Mouse (Mus musculus) neural tube, embryonic 12.5 days (tissue): ENCODE measurements around the gene Dennd1b. TPM values are rescaled to one million over a fixed set of nuclear protein-coding genes. Genes with fewer than 3 reads are reported as not detected.

ENCODE experiments used
- ATAC-seq: fragments of 200-750 bp; cut with Nextera tagmentation; 2 replicates; pipeline ENCODE4 v1.8.0; 2017; ENCODE audit warnings: low read depth, mild to moderate bottlenecking, moderate TSS enrichment, moderate library complexity; ENCODE audit not compliant: low FRiP score
- H3K27ac ChIP-seq: fragments of 300-500 bp; sonication (generic); 2 replicates; pipeline ENCODE4 v1.5.1; 2016
- H3K27me3 ChIP-seq: fragments of 300-500 bp; sonication (generic); replicated peaks from 2 replicates; pipeline ENCODE4 v1.6.1; 2016; ENCODE audit warnings: mild to moderate bottlenecking
- H3K36me3 ChIP-seq: fragments of 300-500 bp; sonication (generic); 2 replicates; pipeline ENCODE4 v1.6.1; 2016; ENCODE audit warnings: mild to moderate bottlenecking
- H3K4me1 ChIP-seq: fragments of 300-500 bp; sonication (generic); 2 replicates; pipeline ENCODE4 v1.6.1; 2016
- H3K4me2 ChIP-seq: fragments of 300-500 bp; sonication (generic); replicated peaks from 2 replicates; pipeline ENCODE4 v1.6.1; 2016; ENCODE audit warnings: mild to moderate bottlenecking
- H3K4me3 ChIP-seq: fragments of 300-500 bp; sonication (generic); 2 replicates; pipeline ENCODE4 v1.5.1; 2016
- H3K9ac ChIP-seq: fragments of 300-500 bp; sonication (generic); 2 replicates; pipeline ENCODE4 v1.6.1; 2016; ENCODE audit warnings: mild to moderate bottlenecking
- H3K9me3 ChIP-seq: fragments of 300-500 bp; sonication (generic); 2 replicates; pipeline ENCODE4 v1.6.1; 2016; ENCODE audit warnings: mild to moderate bottlenecking
- WGBS: fragments of 180-500 bp; shearing (Covaris S2); methylation state at CpG from one replicate; pipeline ENCODE4 v1.1.7; 2016; 5-methylcytosine and 5-hydroxymethylcytosine counted together
- polyA plus RNA-seq: library from polyadenylated mRNA; unstranded; fragments of >200 nt; fragmentation: Nextera tagmentation; extraction: Ambion mirVana; gene quantifications from 2 replicates; pipeline ENCODE4 v1.2.1, GENCODE M21; 2016

The Dennd1b gene
- polyA plus RNA-seq, 1 experiment from 2014 or later, result 12.7 TPM

- no peak overlapping the region for H3K27ac ChIP-seq
- H3K4me2 ChIP-seq, result no peak overlapping the region
- H3K4me3 ChIP-seq, result no peak overlapping the region
- no peak for ATAC-seq
- H3K27me3 ChIP-seq, result no peaks in the 10 kb centered on the region
- no peaks in the 10 kb centered on the region for H3K36me3 ChIP-seq
- WGBS, result 94% methylated on average over 2 of the region's 2 CpGs
- H3K9me3 ChIP-seq, result no peaks in the 10 kb centered on the region
- no peak overlapping the region for H3K9ac ChIP-seq
- H3K4me1 ChIP-seq, result peaks cover 4% of the 10 kb centered on the region; the same call in 1 of the 2 replicates
Measured at GRCm38 (mm10) chr1:138965511-138965910, 2.3 kb downstream of the Dennd1b start.

GRCm38 (mm10) chr1:138967450-138967849, 4.2 kb downstream of the Dennd1b start:
- Histone ChIP-seq H3K36me3 (no peaks in the 10 kb centered on the region), H3K9me3 (no peaks in the 10 kb centered on the region), H3K4me1 (peaks cover 4% of the 10 kb centered on the region; the same call in 1 of the 2 replicates), H3K4me3 (no peak overlapping the region), H3K27me3 (no peaks in the 10 kb centered on the region), H3K4me2 (no peak overlapping the region), H3K9ac (no peak overlapping the region), H3K27ac (no peak overlapping the region)
- 66% methylated on average over 7 of the region's 7 CpGs for WGBS
- ATAC-seq, result no peak

GRCm38 (mm10) chr1:138970053-138970452, 6.8 kb downstream of the Dennd1b start:
- Histone ChIP-seq H3K9me3 (no peaks in the 10 kb centered on the region), H3K4me1 (no peaks in the 10 kb centered on the region), H3K4me3 (no peak overlapping the region), H3K27ac (no peak overlapping the region), H3K27me3 (no peaks in the 10 kb centered on the region), H3K4me2 (no peak overlapping the region), H3K36me3 (no peaks in the 10 kb centered on the region), H3K9ac (no peak overlapping the region)
- ATAC-seq, result no peak
- 88% methylated on average over 4 of the region's 4 CpGs for WGBS

- Histone ChIP-seq H3K27ac (no peak overlapping the region), H3K4me1 (no peaks in the 10 kb centered on the region), H3K9me3 (no peaks in the 10 kb centered on the region), H3K36me3 (no peaks in the 10 kb centered on the region), H3K27me3 (no peaks in the 10 kb centered on the region), H3K9ac (no peak overlapping the region), H3K4me3 (no peak overlapping the region), H3K4me2 (no peak overlapping the region)
- WGBS, result 79% methylated on average over 6 of the region's 6 CpGs
- ATAC-seq, result no peak
Measured at GRCm38 (mm10) chr1:138973541-138974224, 10.4 kb downstream of the Dennd1b start.

GRCm38 (mm10) chr1:138974836-138975235, 11.6 kb downstream of the Dennd1b start:
- Histone ChIP-seq H3K4me3 (no peak overlapping the region), H3K27me3 (no peaks in the 10 kb centered on the region), H3K36me3 (no peaks in the 10 kb centered on the region), H3K9ac (no peak overlapping the region), H3K4me1 (no peaks in the 10 kb centered on the region), H3K4me2 (no peak overlapping the region), H3K9me3 (no peaks in the 10 kb centered on the region), H3K27ac (no peak overlapping the region)
- no peak for ATAC-seq
- 90% methylated on average over 8 of the region's 8 CpGs for whole genome bisulfite sequencing

GRCm38 (mm10) chr1:138975945-138976344, 12.7 kb downstream of the Dennd1b start:
- no peaks in the 10 kb centered on the region for H3K4me1 ChIP-seq
- no peak overlapping the region for H3K27ac ChIP-seq
- no peaks in the 10 kb centered on the region for H3K9me3 ChIP-seq
- no peaks in the 10 kb centered on the region for H3K36me3 ChIP-seq
- no peak overlapping the region for H3K9ac ChIP-seq
- no peak for ATAC-seq
- no peaks in the 10 kb centered on the region for H3K27me3 ChIP-seq
- 74% methylated on average over 1 of the region's 1 CpGs for WGBS
- H3K4me2 ChIP-seq, result no peak overlapping the region
- H3K4me3 ChIP-seq, result no peak overlapping the region

- peaks cover 7% of the 10 kb centered on the region; the same call in 1 of the 2 replicates for H3K4me1 ChIP-seq
- WGBS, result 72% methylated on average over 7 of the region's 7 CpGs
- no peaks in the 10 kb centered on the region for H3K27me3 ChIP-seq
- H3K27ac ChIP-seq, result no peak overlapping the region
- no peak overlapping the region for H3K4me3 ChIP-seq
- peak; percentile 4; the same call in 1 of the 2 replicates for ATAC-seq
- H3K9me3 ChIP-seq, result no peaks in the 10 kb centered on the region
- no peak overlapping the region for H3K9ac ChIP-seq
- H3K36me3 ChIP-seq, result no peaks in the 10 kb centered on the region
- H3K4me2 ChIP-seq, result no peak overlapping the region
Measured at GRCm38 (mm10) chr1:138982203-138982602, 19.0 kb downstream of the Dennd1b start.

- WGBS, result 54% methylated on average over 5 of the region's 5 CpGs
- no peak overlapping the region for H3K27ac ChIP-seq
- peak; percentile 33; the same call in 1 of the 2 replicates for ATAC-seq
Measured at GRCm38 (mm10) chr1:138982611-138983010, 19.4 kb downstream of the Dennd1b start.

GRCm38 (mm10) chr1:138983064-138983463, 19.8 kb downstream of the Dennd1b start:
- Histone ChIP-seq H3K36me3 (no peaks in the 10 kb centered on the region), H3K27ac (no peak overlapping the region), H3K4me1 (peaks cover 7% of the 10 kb centered on the region; the same call in 1 of the 2 replicates), H3K9ac (no peak overlapping the region), H3K4me3 (no peak overlapping the region), H3K27me3 (no peaks in the 10 kb centered on the region), H3K4me2 (no peak overlapping the region), H3K9me3 (no peaks in the 10 kb centered on the region)
- 55% methylated on average over 2 of the region's 2 CpGs for WGBS
- no peak for ATAC-seq

More at GRCm38 (mm10) chr1:138982611-138983010, 19.4 kb downstream of the Dennd1b start:
- H3K9me3 ChIP-seq, result no peaks in the 10 kb centered on the region
- no peak overlapping the region for H3K4me2 ChIP-seq
- no peak overlapping the region for H3K4me3 ChIP-seq
- no peaks in the 10 kb centered on the region for H3K27me3 ChIP-seq
- no peak overlapping the region for H3K9ac ChIP-seq
- no peaks in the 10 kb centered on the region for H3K36me3 ChIP-seq
- peaks cover 7% of the 10 kb centered on the region; the same call in 1 of the 2 replicates for H3K4me1 ChIP-seq

- peaks cover 7% of the 10 kb centered on the region; the same call in 1 of the 2 replicates for H3K4me1 ChIP-seq
- H3K4me3 ChIP-seq, result no peak overlapping the region
- H3K9ac ChIP-seq, result no peak overlapping the region
- no peak overlapping the region for H3K27ac ChIP-seq
- WGBS, result 71% methylated on average over 6 of the region's 6 CpGs
- ATAC-seq, result no peak
- no peak overlapping the region for H3K4me2 ChIP-seq
- no peaks in the 10 kb centered on the region for H3K9me3 ChIP-seq
- H3K27me3 ChIP-seq, result no peaks in the 10 kb centered on the region
- no peaks in the 10 kb centered on the region for H3K36me3 ChIP-seq
Measured at GRCm38 (mm10) chr1:138983465-138983864, 20.2 kb downstream of the Dennd1b start.

GRCm38 (mm10) chr1:138984161-138984560, 20.9 kb downstream of the Dennd1b start:
- Histone ChIP-seq H3K4me1 (peaks cover 7% of the 10 kb centered on the region; the same call in 1 of the 2 replicates), H3K9me3 (no peaks in the 10 kb centered on the region), H3K27me3 (no peaks in the 10 kb centered on the region), H3K27ac (no peak overlapping the region), H3K4me3 (no peak overlapping the region), H3K4me2 (no peak overlapping the region), H3K9ac (no peak overlapping the region), H3K36me3 (no peaks in the 10 kb centered on the region)
- no peak for ATAC-seq
- WGBS, result 93% methylated on average over 4 of the region's 4 CpGs

GRCm38 (mm10) chr1:138992384-138993138, 29.3 kb downstream of the Dennd1b start:
- peak; percentile 66 for ATAC-seq
- Histone ChIP-seq H3K36me3 (no peaks in the 10 kb centered on the region), H3K9me3 (no peaks in the 10 kb centered on the region; the same call in 1 of the 2 replicates), H3K4me3 (no peak overlapping the region), H3K27me3 (no peaks in the 10 kb centered on the region), H3K4me2 (no peak overlapping the region), H3K4me1 (no peaks in the 10 kb centered on the region), H3K27ac (no peak overlapping the region), H3K9ac (no peak overlapping the region)
- WGBS, result 53% methylated on average over 5 of the region's 5 CpGs
